Mouse (Mus musculus) megakaryocyte-erythroid progenitor cell, adult 5 weeks (primary cell): Measurements from ENCODE around the gene Itm2a. TPM values are rescaled to one million over a fixed set of nuclear protein-coding genes. Genes with fewer than 3 reads are reported as not detected.

Experiments used
- polyA plus RNA-seq: library from polyadenylated mRNA; stranded (reverse); fragments of >175 nt; gene quantifications from 2 replicates; pipeline ENCODE4 v1.2.3, GENCODE M21; 2012

Itm2a gene
- 0.20 and 0.29 TPM in 2 replicates for polyA plus RNA-seq

GRCm38 (mm10) chrX:107402915-107403912, at the start of gene Itm2a:
Gene Itm2a, minus strand, starts transcription at chrX:107403376.

Other genes with a start within 250 kb of the Itm2a start
- 0.06 TPM in 1 of 2 replicates, not detected in the other for gene Gpr174, start 147.5 kb downstream of the Itm2a start, polyA plus RNA-seq